Mouse (Mus musculus): ENCODE data around the gene Lrmp.
A peak's percentile ranks its signal among the peaks of the same experiment; 100 is the strongest.

GRCm38 (mm10) chr6:145123136-145124060 is 7.9 kb downstream of the Lrmp start:
- no peak for TF ChIP-seq POLR2A (IDR thresholded peaks at IDR 0.05; ENCODE audit: insufficient read length, low read depth)
- TF ChIP-seq SRF (IDR thresholded peaks at IDR 0.05; ENCODE audit: control insufficient read depth, insufficient read length, low read depth) = no peak
- TF ChIP-seq MYOG (IDR thresholded peaks at IDR 0.05; ENCODE audit: control insufficient read depth in 1 of 3, insufficient read depth in 1 of 3, insufficient read length in 2 of 3, low read depth in 2 of 3) = no peak
- TF ChIP-seq MAX (IDR thresholded peaks at IDR 0.05; ENCODE audit: low read depth) = no peak
- TF ChIP-seq MYOD1 (IDR thresholded peaks at IDR 0.05; ENCODE audit: control insufficient read depth in 1 of 3, insufficient read length in 2 of 3, low read depth in 2 of 3) = peak in 1 of 3 experiments; percentile 36
- TF ChIP-seq USF1 (IDR thresholded peaks at IDR 0.05; ENCODE audit: low read depth) = no peak
- TF ChIP-seq TCF12 (IDR thresholded peaks at IDR 0.05; ENCODE audit: insufficient read depth, poor library complexity, severe bottlenecking) = no peak
